Mouse (Mus musculus): ENCODE measurements at regions not wholly inside any gene's neighbourhood (a gene's known extent, or its start where the extent isn't known, plus 50 kb on each side); places are given as distances from the start of the nearest gene placed in this dataset.
"Not testable (repeated sequence)": the region's sequence is repeated elsewhere in the genome, so short reads cannot be mapped to it uniquely, and the experiment has no call there.

- peak; percentile 36 for DNase-seq (ENCODE audit: low spot score)
These were observed 74.1 kb upstream of the Diaph3 start for GRCm38 (mm10) chr14:87215099-87215498.

GRCm38 (mm10) chr14:87217042-87217441 is 76.0 kb upstream of the Diaph3 start:
- DNase-seq (ENCODE audit: low spot score), result no peak

- DNase-seq (ENCODE audit: low spot score), result no peak
These were observed 78.9 kb upstream of the Diaph3 start for GRCm38 (mm10) chr14:87219975-87220374.

GRCm38 (mm10) chr14:87224870-87225269 is 83.8 kb upstream of the Diaph3 start:
- no peak for DNase-seq (ENCODE audit: low spot score)

GRCm38 (mm10) chr14:87249258-87249657 is 108.2 kb upstream of the Diaph3 start:
- no peak for DNase-seq (ENCODE audit: low spot score)

- no peak for DNase-seq (ENCODE audit: low spot score)
These were observed 114.6 kb upstream of the Diaph3 start for GRCm38 (mm10) chr14:87255484-87256208.

- DNase-seq (ENCODE audit: low spot score), result no peak
These were observed 120.7 kb upstream of the Diaph3 start for GRCm38 (mm10) chr14:87261726-87262125.

- no peak for DNase-seq (ENCODE audit: low spot score)
These were observed 123.8 kb upstream of the Diaph3 start for GRCm38 (mm10) chr14:87264826-87265225.

GRCm38 (mm10) chr14:87266309-87266708 is 125.3 kb upstream of the Diaph3 start:
- no peak for DNase-seq (ENCODE audit: low spot score)

GRCm38 (mm10) chr14:87289266-87289665 is 127.2 kb upstream of the Tdrd3 start:
- not testable (repeated sequence) for DNase-seq (ENCODE audit: low spot score)

GRCm38 (mm10) chr14:87289708-87290243 is 126.7 kb upstream of the Tdrd3 start:
- peak; percentile 5 for DNase-seq (ENCODE audit: low spot score)

GRCm38 (mm10) chr14:87295206-87295605 is 121.2 kb upstream of the Tdrd3 start:
- no peak for DNase-seq (ENCODE audit: low spot score)

GRCm38 (mm10) chr14:87297160-87297559 is 119.3 kb upstream of the Tdrd3 start:
- DNase-seq (ENCODE audit: low spot score), result no peak

GRCm38 (mm10) chr14:87300838-87301237 is 115.6 kb upstream of the Tdrd3 start:
- DNase-seq (ENCODE audit: low spot score), result no peak

GRCm38 (mm10) chr14:87301564-87301963 is 114.9 kb upstream of the Tdrd3 start:
- DNase-seq (ENCODE audit: low spot score), result no peak

GRCm38 (mm10) chr14:87305481-87305880 is 111.0 kb upstream of the Tdrd3 start:
- DNase-seq (ENCODE audit: low spot score), result no peak

GRCm38 (mm10) chr14:87306011-87306410 is 110.4 kb upstream of the Tdrd3 start:
- no peak for DNase-seq (ENCODE audit: low spot score)

GRCm38 (mm10) chr14:87308016-87308415 is 108.4 kb upstream of the Tdrd3 start:
- DNase-seq (ENCODE audit: low spot score), result no peak

GRCm38 (mm10) chr14:87312318-87312717 is 104.1 kb upstream of the Tdrd3 start:
- no peak for DNase-seq (ENCODE audit: low spot score)

GRCm38 (mm10) chr14:87314999-87315732 is 101.3 kb upstream of the Tdrd3 start:
- peak; percentile 55 for DNase-seq (ENCODE audit: low spot score)

GRCm38 (mm10) chr14:87327841-87328240 is 88.6 kb upstream of the Tdrd3 start:
- DNase-seq (ENCODE audit: low spot score), result no peak

GRCm38 (mm10) chr14:87337950-87338526 is 78.4 kb upstream of the Tdrd3 start:
- DNase-seq (ENCODE audit: low spot score), result no peak

GRCm38 (mm10) chr14:87344540-87344939 is 71.9 kb upstream of the Tdrd3 start:
- DNase-seq (ENCODE audit: low spot score), result no peak
